Mouse (Mus musculus): Measurements from ENCODE around the gene Ccl26. TPM values are rescaled to one million over a fixed set of nuclear protein-coding genes. Genes with fewer than 3 reads are reported as not detected.

Gene Ccl26
- polyA plus RNA-seq, 1 experiment from 2014 or later: not detected

DNA sequence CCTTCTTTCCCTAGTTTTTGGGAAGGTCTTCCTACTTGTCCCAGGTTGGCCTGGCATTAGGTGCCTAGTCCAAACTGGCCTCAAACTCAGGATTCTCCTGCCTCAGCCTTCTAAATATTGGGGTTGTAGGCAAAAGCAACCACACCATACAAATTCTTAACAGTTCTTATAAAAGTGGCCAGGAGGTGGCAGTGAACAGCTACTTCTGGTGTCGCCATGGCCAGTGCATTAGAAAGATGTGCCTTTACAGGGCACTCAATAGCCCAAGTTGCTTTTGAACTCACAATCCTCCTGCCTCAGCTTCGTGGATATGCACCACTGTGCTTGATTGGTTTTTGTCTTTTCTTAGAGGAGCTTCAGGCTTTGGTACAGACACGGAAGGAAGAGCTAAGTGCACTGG, 12.5 kb downstream of the Ccl26 start:
- Histone ChIP-seq H3K4me3 (ENCODE audit: low read depth, low read length) (no peak overlapping the region), H3K9me3 (ENCODE audit: control insufficient read depth, low read length) (no peaks in the 10 kb centered on the region), H3K4me2 (replicated peaks; ENCODE audit: low read depth, low read length) (no peak overlapping the region), H3K36me3 (ENCODE audit: control insufficient read depth, insufficient read depth, low read length) (no peaks in the 10 kb centered on the region), H3K27me3 (ENCODE audit: control insufficient read depth, insufficient read depth, low read length) (no peaks in the 10 kb centered on the region), H3K4me1 (replicated peaks; ENCODE audit: control insufficient read depth, insufficient read depth, low read length) (no peaks in the 10 kb centered on the region), H3K27ac (ENCODE audit: low read depth, low read length) (no peak overlapping the region), H3K9ac (ENCODE audit: low read depth, low read length) (no peak overlapping the region)
- DNase-seq (ENCODE audit: low spot score) (peak; percentile 45), ATAC-seq (ENCODE audit: low FRiP score) (no peak)
- 35% methylated on average over 3 of the region's 3 CpGs for WGBS

DNA sequence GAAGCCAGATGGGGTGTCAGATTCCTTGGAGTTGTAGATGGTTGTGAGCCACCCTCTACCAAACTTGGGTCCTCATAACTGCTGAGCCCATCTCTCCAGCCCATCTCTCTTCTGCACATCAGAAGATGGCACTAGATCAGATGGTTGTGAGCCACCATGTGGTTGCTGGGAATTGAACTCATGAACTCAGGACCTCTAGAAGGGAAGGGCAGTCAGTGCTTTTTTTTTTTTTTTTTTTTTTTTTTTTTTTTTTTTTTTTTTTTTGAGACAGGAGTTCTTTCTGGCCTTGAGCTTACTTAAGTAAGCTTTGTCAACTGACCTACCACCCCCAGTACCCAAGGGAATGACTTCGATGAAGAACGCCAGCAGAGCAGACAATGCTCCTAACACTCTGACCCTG, 15.4 kb downstream of the Ccl26 start:
- H3K4me1 ChIP-seq (replicated peaks; ENCODE audit: control insufficient read depth, insufficient read depth, low read length): peaks cover 3% of the 10 kb centered on the region
- DNase-seq (ENCODE audit: low spot score) (no peak), ATAC-seq (ENCODE audit: low FRiP score) (no peak)
- H3K9me3 ChIP-seq (ENCODE audit: control insufficient read depth, low read length): no peaks in the 10 kb centered on the region
- 90% methylated on average over 2 of the region's 2 CpGs for WGBS
- H3K27me3 ChIP-seq (ENCODE audit: control insufficient read depth, insufficient read depth, low read length): no peaks in the 10 kb centered on the region; the same call in 1 of the 2 replicates
- no peak overlapping the region for H3K27ac ChIP-seq (ENCODE audit: low read depth, low read length)
- H3K4me3 ChIP-seq (ENCODE audit: low read depth, low read length): no peak overlapping the region
- H3K4me2 ChIP-seq (replicated peaks; ENCODE audit: low read depth, low read length): no peak overlapping the region
- H3K36me3 ChIP-seq (ENCODE audit: control insufficient read depth, insufficient read depth, low read length): no peaks in the 10 kb centered on the region
- no peak overlapping the region for H3K9ac ChIP-seq (ENCODE audit: low read depth, low read length)

DNA sequence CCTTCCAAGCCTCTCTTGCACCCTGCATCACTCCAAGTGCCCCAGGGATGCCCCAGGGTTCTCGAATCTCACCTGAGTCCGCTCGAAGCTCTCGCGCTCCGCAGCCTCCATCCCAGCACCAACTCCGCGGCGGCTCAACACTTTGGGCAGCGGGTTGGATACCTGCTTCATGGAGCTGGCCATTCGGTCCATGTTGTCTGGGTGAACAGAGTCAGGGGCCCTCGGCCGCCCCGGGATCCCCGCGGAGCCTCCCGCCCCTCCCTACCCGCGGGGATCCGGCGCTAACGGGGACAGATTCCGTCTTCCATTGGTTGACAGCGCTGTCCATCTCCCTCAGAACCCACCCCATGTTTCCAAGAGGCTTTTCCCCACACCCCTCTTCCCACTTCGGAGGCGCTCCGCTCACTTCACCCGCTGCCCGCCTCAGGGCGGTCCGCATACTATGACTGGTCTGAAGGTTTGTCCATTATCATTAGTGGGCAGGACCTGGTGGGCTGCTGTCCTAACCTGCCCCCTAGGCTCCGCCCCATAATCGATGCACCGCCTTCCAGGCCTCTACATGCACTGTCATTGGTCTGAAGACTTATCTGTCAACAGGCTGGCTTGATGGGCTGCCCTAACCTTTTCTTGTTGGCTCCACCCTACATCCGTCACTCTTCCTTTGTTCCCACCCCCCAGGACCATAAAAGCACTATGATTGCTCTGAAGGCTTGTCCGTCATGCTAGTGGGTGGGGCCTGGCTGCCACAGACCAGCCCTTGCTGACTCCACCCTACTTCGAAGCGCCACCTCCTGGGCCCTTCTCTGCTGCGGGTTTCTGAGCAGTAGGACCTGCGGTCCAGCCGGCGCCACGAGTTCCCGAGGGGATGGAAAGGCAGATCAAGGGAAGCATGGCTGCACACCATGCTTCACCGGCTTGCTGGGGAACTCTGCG, 18.2 kb downstream of the Ccl26 start, which contains the start of gene Hip1:
Hip1 (minus strand) TSS at position 256 of the 933 bp plus-strand sequence.
- Histone ChIP-seq H3K4me3 (ENCODE audit: low read depth, low read length) (peak within 1 kb of the TSS; percentile 79), H3K27me3 (ENCODE audit: control insufficient read depth, insufficient read depth, low read length) (no peaks in the 10 kb centered on the region; the same call in 1 of the 2 replicates), H3K36me3 (ENCODE audit: control insufficient read depth, insufficient read depth, low read length) (no peaks in the 10 kb centered on the region), H3K9me3 (ENCODE audit: control insufficient read depth, low read length) (no peaks in the 10 kb centered on the region), H3K4me1 (replicated peaks; ENCODE audit: control insufficient read depth, insufficient read depth, low read length) (peaks cover 3% of the 10 kb centered on the region), H3K9ac (ENCODE audit: low read depth, low read length) (peak within 1 kb of the TSS; percentile 75), H3K4me2 (replicated peaks; ENCODE audit: low read depth, low read length) (peak within 1 kb of the TSS; percentile 92), H3K27ac (ENCODE audit: low read depth, low read length) (0 out of 2 replicates have a peak within 1 kb of the TSS, but pooled peaks have one; percentile 39)
- ATAC-seq (ENCODE audit: low FRiP score) (peak; percentile 100), DNase-seq (ENCODE audit: low spot score) (peak; percentile 96)
- under 1% methylated on average over 44 of the region's 46 CpGs for WGBS

DNA sequence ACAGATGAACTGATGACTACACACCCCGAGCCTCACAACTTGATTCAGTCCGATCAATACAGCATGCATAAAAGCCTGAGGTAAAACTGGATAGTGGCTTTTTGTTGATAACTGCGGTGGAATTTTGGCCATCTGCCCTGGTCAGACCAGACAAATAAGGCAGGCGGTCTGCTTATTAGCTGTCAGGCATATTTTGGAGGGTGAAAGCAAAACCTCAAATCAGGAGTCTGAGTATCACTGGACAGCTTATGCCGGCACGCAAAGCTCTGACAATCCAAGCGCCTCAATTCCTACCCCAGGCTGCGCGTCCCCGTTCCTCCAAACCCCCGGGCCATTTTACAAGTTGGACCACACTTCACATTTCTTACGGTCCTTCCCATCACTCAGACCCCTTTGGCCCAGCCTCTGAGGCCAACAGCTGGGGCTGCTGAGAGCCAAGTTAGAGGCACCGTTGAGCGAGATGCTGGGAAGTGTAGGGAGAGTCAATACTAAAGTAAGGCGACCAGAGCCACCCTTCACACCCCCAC, 19.3 kb downstream of the Ccl26 start:
- Histone ChIP-seq H3K4me3 (ENCODE audit: low read depth, low read length) (peak overlapping the region; percentile 79), H3K9me3 (ENCODE audit: control insufficient read depth, low read length) (no peaks in the 10 kb centered on the region), H3K27me3 (ENCODE audit: control insufficient read depth, insufficient read depth, low read length) (no peaks in the 10 kb centered on the region; the same call in 1 of the 2 replicates), H3K4me1 (replicated peaks; ENCODE audit: control insufficient read depth, insufficient read depth, low read length) (peaks cover 3% of the 10 kb centered on the region), H3K9ac (ENCODE audit: low read depth, low read length) (peak overlapping the region; percentile 75), H3K4me2 (replicated peaks; ENCODE audit: low read depth, low read length) (peak overlapping the region; percentile 92), H3K27ac (ENCODE audit: low read depth, low read length) (no peak overlapping the region), H3K36me3 (ENCODE audit: control insufficient read depth, insufficient read depth, low read length) (no peaks in the 10 kb centered on the region)
- DNase-seq (ENCODE audit: low spot score) (no peak), ATAC-seq (ENCODE audit: low FRiP score) (no peak)
- WGBS: 8% methylated on average over 15 of the region's 15 CpGs

DNA sequence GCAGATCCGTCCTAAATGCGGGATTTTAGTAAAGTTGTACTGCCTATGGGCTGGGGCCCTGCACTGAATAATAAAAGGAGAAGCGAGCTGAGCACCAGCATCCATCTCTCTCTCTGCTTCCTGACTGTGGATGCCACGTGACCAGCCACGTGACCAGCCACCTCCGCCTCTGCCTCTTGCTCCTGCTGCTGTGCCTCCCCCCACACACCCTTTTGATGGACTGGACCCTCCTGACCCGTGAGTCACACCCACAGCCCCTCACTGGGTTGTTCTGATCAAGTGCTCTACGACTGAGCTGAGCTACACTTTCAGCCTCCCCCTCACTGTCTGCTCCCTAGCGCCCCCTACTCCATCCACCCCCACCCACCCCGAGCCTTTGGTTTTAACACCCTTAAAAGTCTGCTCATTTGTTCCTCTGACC, 25.6 kb downstream of the Ccl26 start:
- Histone ChIP-seq H3K36me3 (ENCODE audit: control insufficient read depth, insufficient read depth, low read length) (no peaks in the 10 kb centered on the region), H3K27ac (ENCODE audit: low read depth, low read length) (no peak overlapping the region), H3K9ac (ENCODE audit: low read depth, low read length) (no peak overlapping the region), H3K4me1 (replicated peaks; ENCODE audit: control insufficient read depth, insufficient read depth, low read length) (no peaks in the 10 kb centered on the region), H3K9me3 (ENCODE audit: control insufficient read depth, low read length) (no peaks in the 10 kb centered on the region), H3K27me3 (ENCODE audit: control insufficient read depth, insufficient read depth, low read length) (no peaks in the 10 kb centered on the region), H3K4me2 (replicated peaks; ENCODE audit: low read depth, low read length) (no peak overlapping the region), H3K4me3 (ENCODE audit: low read depth, low read length) (no peak overlapping the region)
- WGBS: 72% methylated on average over 10 of the region's 10 CpGs
- no peak for DNase-seq (ENCODE audit: low spot score)
- no peak for ATAC-seq (ENCODE audit: low FRiP score)

DNA sequence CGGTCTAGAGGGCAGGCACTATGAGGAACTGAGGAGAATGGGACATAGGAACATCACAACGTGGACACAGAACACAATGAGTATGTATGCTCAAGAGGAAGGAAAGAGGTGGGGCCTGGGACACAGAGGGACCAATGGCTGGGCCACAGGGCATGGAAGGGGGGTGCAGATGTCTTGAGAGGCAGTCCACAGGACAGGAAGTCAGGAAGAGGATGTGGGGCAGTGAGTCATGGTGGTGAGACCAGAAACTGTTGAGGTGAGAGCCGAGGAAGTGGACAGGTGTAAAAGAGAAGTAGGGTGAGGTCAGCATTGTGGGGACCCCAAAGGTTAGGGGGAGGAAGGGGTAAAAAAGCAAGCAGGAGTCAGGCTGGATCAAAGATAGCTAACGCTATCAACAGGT, 26.0 kb downstream of the Ccl26 start:
- DNase-seq (ENCODE audit: low spot score) (no peak), ATAC-seq (ENCODE audit: low FRiP score) (no peak)
- no peaks in the 10 kb centered on the region for H3K36me3 ChIP-seq (ENCODE audit: control insufficient read depth, insufficient read depth, low read length)
- H3K9ac ChIP-seq (ENCODE audit: low read depth, low read length): no peak overlapping the region
- H3K4me1 ChIP-seq (replicated peaks; ENCODE audit: control insufficient read depth, insufficient read depth, low read length): no peaks in the 10 kb centered on the region
- H3K9me3 ChIP-seq (ENCODE audit: control insufficient read depth, low read length): no peaks in the 10 kb centered on the region
- H3K4me3 ChIP-seq (ENCODE audit: low read depth, low read length): no peak overlapping the region
- no peaks in the 10 kb centered on the region for H3K27me3 ChIP-seq (ENCODE audit: control insufficient read depth, insufficient read depth, low read length)
- no peak overlapping the region for H3K4me2 ChIP-seq (replicated peaks; ENCODE audit: low read depth, low read length)
- H3K27ac ChIP-seq (ENCODE audit: low read depth, low read length): no peak overlapping the region
- WGBS: 79% methylated on average over 4 of the region's 4 CpGs

DNA sequence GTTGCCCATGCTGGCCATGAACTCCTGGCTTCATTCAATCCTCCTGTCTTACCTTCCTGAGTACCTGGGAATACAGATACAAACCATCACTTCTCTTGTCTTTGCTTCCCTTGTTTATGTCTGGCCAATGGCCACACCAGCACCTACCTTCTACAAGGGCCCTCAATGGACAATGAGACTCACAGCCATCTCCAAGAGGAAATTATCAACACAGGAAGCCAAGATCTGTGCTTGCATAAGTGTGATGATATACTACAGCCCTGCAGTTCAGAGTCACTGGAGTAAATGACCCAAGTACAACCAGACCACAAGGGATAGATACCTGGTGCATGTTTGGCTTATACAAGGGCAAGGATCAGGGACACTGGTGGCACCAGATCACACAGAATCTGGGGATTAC, 27.5 kb downstream of the Ccl26 start:
- no peak overlapping the region for H3K9ac ChIP-seq (ENCODE audit: low read depth, low read length)
- no peak overlapping the region for H3K4me3 ChIP-seq (ENCODE audit: low read depth, low read length)
- H3K27me3 ChIP-seq (ENCODE audit: control insufficient read depth, insufficient read depth, low read length): no peaks in the 10 kb centered on the region
- no peak for DNase-seq (ENCODE audit: low spot score)
- no peak overlapping the region for H3K27ac ChIP-seq (ENCODE audit: low read depth, low read length)
- no peak for ATAC-seq (ENCODE audit: low FRiP score)
- H3K36me3 ChIP-seq (ENCODE audit: control insufficient read depth, insufficient read depth, low read length): no peaks in the 10 kb centered on the region
- no peaks in the 10 kb centered on the region for H3K4me1 ChIP-seq (replicated peaks; ENCODE audit: control insufficient read depth, insufficient read depth, low read length)
- no peaks in the 10 kb centered on the region for H3K9me3 ChIP-seq (ENCODE audit: control insufficient read depth, low read length)
- no peak overlapping the region for H3K4me2 ChIP-seq (replicated peaks; ENCODE audit: low read depth, low read length)

DNA sequence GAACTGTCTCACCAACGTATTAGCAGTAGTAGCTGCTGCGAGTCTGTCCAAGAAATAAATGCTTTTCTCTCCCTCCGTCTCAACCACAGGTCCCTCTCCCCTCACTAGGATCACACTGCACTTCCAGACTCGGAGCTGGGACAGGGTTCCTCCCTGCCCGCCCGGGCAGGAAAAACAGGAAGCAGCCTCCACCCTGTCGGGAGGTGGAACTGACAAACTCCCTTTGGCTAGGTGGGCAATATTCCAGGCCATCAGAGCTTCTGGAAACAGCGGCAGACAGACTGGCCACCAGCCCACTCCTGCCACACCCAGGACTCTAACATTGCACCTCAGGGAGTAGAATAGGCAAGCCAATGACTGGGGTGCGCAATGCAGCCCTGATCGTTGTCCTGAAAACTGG, 29.9 kb downstream of the Ccl26 start:
- Histone ChIP-seq H3K27ac (ENCODE audit: low read depth, low read length) (no peak overlapping the region), H3K36me3 (ENCODE audit: control insufficient read depth, insufficient read depth, low read length) (no peaks in the 10 kb centered on the region), H3K4me2 (replicated peaks; ENCODE audit: low read depth, low read length) (no peak overlapping the region), H3K9ac (ENCODE audit: low read depth, low read length) (no peak overlapping the region), H3K4me1 (replicated peaks; ENCODE audit: control insufficient read depth, insufficient read depth, low read length) (no peaks in the 10 kb centered on the region), H3K9me3 (ENCODE audit: control insufficient read depth, low read length) (no peaks in the 10 kb centered on the region), H3K4me3 (ENCODE audit: low read depth, low read length) (no peak overlapping the region), H3K27me3 (ENCODE audit: control insufficient read depth, insufficient read depth, low read length) (no peaks in the 10 kb centered on the region)
- DNase-seq (ENCODE audit: low spot score): no peak
- 88% methylated on average over 10 of the region's 10 CpGs for WGBS
- ATAC-seq (ENCODE audit: low FRiP score): no peak

Data from hindbrain, embryonic 11.5 days (tissue).